Mouse (Mus musculus) mature B cell (primary cell): ENCODE measurements around the gene Try5.
"Not testable (repeated sequence)": the region's sequence is repeated elsewhere in the genome, so short reads cannot be mapped to it uniquely, and the experiment has no call there.

ENCODE experiments used
- in situ Hi-C: fragments of 300-500 bp; cut with MboI; formaldehyde crosslinking; loops from 2 replicates; pipeline ENCODE4 v1.14.3; 2019

Try5 gene

GRCm38 (mm10) chr6:41316741-41317140, at the start of gene Try5:
TSS of gene Try5 (minus strand) at chr6:41316841.
- in situ Hi-C loops, result not testable (repeated sequence)

GRCm38 (mm10) chr6:41353932-41354331, 37.3 kb upstream of the Try5 start, which contains the start of gene Try10:
TSS of gene Try10 (plus strand) at chr6:41354105.
- in situ Hi-C loops, result no loop called here

GRCm38 (mm10) chr6:41301969-41302368, 14.7 kb downstream of the Try5 start, which contains the start of gene Try4:
TSS of gene Try4 (plus strand) at chr6:41302269.
- in situ Hi-C loops, result no loop called here

- in situ Hi-C loops, result no loop called here
Observed at GRCm38 (mm10) chr6:41298255-41298654, 18.4 kb downstream of the Try5 start.

GRCm38 (mm10) chr6:41266140-41266539, 50.5 kb downstream of the Try5 start:
- in situ Hi-C loops, result loop anchor here (25.0 kb wide), 1 partner anchor 296 kb away; no protein-coding TSS in a partner anchor

- in situ Hi-C loops, result loop anchor here (25.0 kb wide), 1 partner anchor 300 kb away; no protein-coding TSS in a partner anchor
Observed at GRCm38 (mm10) chr6:41262796-41263195, 53.8 kb downstream of the Try5 start.
